Mouse (Mus musculus) forelimb bud, embryonic 11.5 days (tissue): ENCODE data around the gene Gm20388.
A peak's percentile ranks its signal among the peaks of the same experiment; 100 is the strongest.
"Not testable (repeated sequence)": the region's sequence is repeated elsewhere in the genome, so short reads cannot be mapped to it uniquely, and the experiment has no call there.

ENCODE experiments used
- DNase-seq: peaks from one replicate; pipeline ENCODE4 v3.0.0-alpha.2; 2012; ENCODE audit warnings: low read depth, low spot score

The Gm20388 gene

GRCm38 (mm10) chr8:121651874-121652361 is 1741.3 kb downstream of the Gm20388 start:
- DNase-seq, result peak; percentile 38

- peak; percentile 98 for DNase-seq
Observed at GRCm38 (mm10) chr8:121652774-121653323, 1742.2 kb downstream of the Gm20388 start, which contains the start of gene Zcchc14. Zcchc14 (minus strand) TSS chr8:121652901.

GRCm38 (mm10) chr8:121653340-121654019 is 1742.8 kb downstream of the Gm20388 start:
- peak; percentile 43 for DNase-seq

GRCm38 (mm10) chr8:121654131-121654530 is 1743.5 kb downstream of the Gm20388 start:
- DNase-seq, result no peak

GRCm38 (mm10) chr8:121654966-121655494 is 1744.4 kb downstream of the Gm20388 start:
- no peak for DNase-seq

- DNase-seq, result no peak
Observed at GRCm38 (mm10) chr8:121660602-121661001, 1750.0 kb downstream of the Gm20388 start.

GRCm38 (mm10) chr8:121661631-121662357 is 1751.2 kb downstream of the Gm20388 start:
- no peak for DNase-seq

GRCm38 (mm10) chr8:121663101-121663500 is 1752.5 kb downstream of the Gm20388 start:
- DNase-seq, result no peak

GRCm38 (mm10) chr8:121665329-121665728 is 1754.7 kb downstream of the Gm20388 start:
- DNase-seq, result peak; percentile 40

- not testable (repeated sequence) for DNase-seq
Observed at GRCm38 (mm10) chr8:121667936-121668500, 1757.4 kb downstream of the Gm20388 start.

- no peak for DNase-seq
Observed at GRCm38 (mm10) chr8:121668553-121668952, 1757.9 kb downstream of the Gm20388 start.

GRCm38 (mm10) chr8:121669208-121669607 is 1758.6 kb downstream of the Gm20388 start:
- DNase-seq, result peak; percentile 25

- DNase-seq, result no peak
Observed at GRCm38 (mm10) chr8:121673153-121673552, 1762.5 kb downstream of the Gm20388 start.

- DNase-seq, result no peak
Observed at GRCm38 (mm10) chr8:121673917-121674316, 1763.3 kb downstream of the Gm20388 start.

- DNase-seq, result no peak
Observed at GRCm38 (mm10) chr8:121674524-121674923, 1763.9 kb downstream of the Gm20388 start.

GRCm38 (mm10) chr8:121675161-121675560 is 1764.5 kb downstream of the Gm20388 start:
- DNase-seq, result no peak

- no peak for DNase-seq
Observed at GRCm38 (mm10) chr8:121675701-121676100, 1765.1 kb downstream of the Gm20388 start.

GRCm38 (mm10) chr8:121678696-121679095 is 1768.1 kb downstream of the Gm20388 start:
- DNase-seq, result no peak

- DNase-seq, result no peak
Observed at GRCm38 (mm10) chr8:121680896-121681295, 1770.3 kb downstream of the Gm20388 start.

GRCm38 (mm10) chr8:121681457-121681856 is 1770.8 kb downstream of the Gm20388 start:
- DNase-seq, result no peak

- DNase-seq, result no peak
Observed at GRCm38 (mm10) chr8:121683083-121683832, 1772.6 kb downstream of the Gm20388 start.
